In the genomic region with DNA sequence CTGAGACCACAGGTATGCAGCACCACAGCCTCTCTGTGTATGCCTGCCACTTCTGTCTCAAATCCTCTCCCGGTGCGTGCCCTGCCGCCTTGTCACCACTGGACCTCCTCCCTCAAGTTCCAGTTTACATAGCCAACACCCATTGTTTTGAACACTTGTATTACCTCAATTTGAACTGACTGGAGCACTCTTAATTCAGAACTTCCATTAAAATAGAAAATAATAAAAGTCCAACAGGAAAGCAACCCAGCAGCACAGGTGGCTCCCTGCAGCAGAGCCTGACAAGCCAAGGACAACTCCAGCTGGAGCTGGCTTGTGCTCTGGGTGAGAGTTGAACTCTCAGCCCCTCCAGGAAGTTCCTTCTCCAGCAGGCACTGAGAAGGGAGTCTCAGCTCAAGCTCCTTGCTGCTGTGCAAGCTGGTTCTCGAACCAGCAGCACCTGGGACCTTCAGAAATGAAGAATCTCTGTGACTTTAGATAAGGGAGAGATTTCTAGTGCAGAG, we compare ENCODE assay signal across 23 mouse cellular contexts.
DNase-seq lines count a peak whose midpoint lies in the region; ATAC-seq and TF ChIP-seq lines count a peak whose summit lies in the region.
"Had no signal": no experiment of that assay in that cellular context is flagged by ENCODE, and none has a peak within 500 bp of the region (broad histone marks: within the 10 kb centered on the region; RNA-seq: fewer than 3 reads in every experiment).

No protein-coding gene starts in this region.

- H3K27ac ChIP-seq in heart, embryonic 10.5 days, result no peak overlapping the region
- H3K27ac ChIP-seq in testis, adult 2 months (ENCODE audit: control insufficient read depth, insufficient read depth, low read depth, low read length), result peak overlapping the region; percentile 47; the same call in 1 of the 2 replicates
- no peak overlapping the region for H3K27ac ChIP-seq in stomach, postnatal 0 days (replicated peaks)
- H3K27ac ChIP-seq: forebrain, embryonic 10.5 days; forebrain, embryonic 13.5 days; hindbrain, embryonic 12.5 days; hindbrain, embryonic 15.5 days had no signal

- H3K27me3 ChIP-seq in heart, embryonic 10.5 days (ENCODE audit: insufficient read depth, poor library complexity, severe bottlenecking), result peaks cover 3% of the 10 kb centered on the region
- no peaks in the 10 kb centered on the region for H3K27me3 ChIP-seq in testis, adult 2 months (ENCODE audit: control insufficient read depth, insufficient read depth, low read length)
- no peaks in the 10 kb centered on the region for H3K27me3 ChIP-seq in stomach, postnatal 0 days (ENCODE audit: control insufficient read depth, insufficient read depth, low read length)
- H3K27me3 ChIP-seq: CH12.LX; forebrain, embryonic 13.5 days; hindbrain, embryonic 12.5 days; hindbrain, embryonic 15.5 days; Patski had no signal

- TF ChIP-seq POLR2A in testis, adult 2 months (IDR thresholded peaks at IDR 0.05; ENCODE audit: control insufficient read depth, low read depth, low read length), result no peak

- no peak for TF ChIP-seq EP300 in stomach, postnatal 0 days (optimal IDR thresholded peaks at IDR 0.05)

- H3K4me1 ChIP-seq in heart, embryonic 10.5 days, result peaks cover 24% of the 10 kb centered on the region
- H3K4me1 ChIP-seq in testis, adult 2 months (ENCODE audit: control insufficient read depth, insufficient read depth, low read length), result no peaks in the 10 kb centered on the region; the same call in 1 of the 2 replicates
- no peaks in the 10 kb centered on the region for H3K4me1 ChIP-seq in stomach, postnatal 0 days (replicated peaks; ENCODE audit: control insufficient read depth, insufficient read depth)
- H3K4me1 ChIP-seq: forebrain, embryonic 13.5 days; hindbrain, embryonic 12.5 days; hindbrain, embryonic 15.5 days had no signal

- no peak overlapping the region for H3K4me3 ChIP-seq in heart, embryonic 10.5 days
- no peak overlapping the region for H3K4me3 ChIP-seq in testis, adult 2 months (ENCODE audit: control insufficient read depth, low read depth, low read length)
- no peak overlapping the region for H3K4me3 ChIP-seq in stomach, postnatal 0 days (ENCODE audit: low read depth, low read length)
- H3K4me3 ChIP-seq: forebrain, embryonic 10.5 days; forebrain, embryonic 13.5 days; hindbrain, embryonic 12.5 days; hindbrain, embryonic 15.5 days had no signal

- H3K4me2 ChIP-seq in stomach, postnatal 0 days (replicated peaks; ENCODE audit: low read depth), result no peak overlapping the region
- H3K4me2 ChIP-seq: forebrain, embryonic 13.5 days; hindbrain, embryonic 12.5 days; hindbrain, embryonic 15.5 days had no signal

- DNase-seq in heart, adult 11 months, result peak; percentile 95
- no peak for DNase-seq in heart, adult 8-10 months (ENCODE audit: low spot score)
- peak; percentile 36 to 41 for DNase-seq in heart, adult 9 months (ENCODE audit: low spot score in 2 of 2)
- no peak for DNase-seq in heart, embryonic 10.5 days (ENCODE audit: low spot score)
- DNase-seq in testis, postnatal 14 days (ENCODE audit: low spot score), result no peak
- DNase-seq in stomach, postnatal 0 days (ENCODE audit: low spot score), result peak; percentile 16
- DNase-seq: adrenal gland, postnatal 10 days; adrenal gland, postnatal 36 days; B cell, adult 2 months; cerebellum, adult 18-20 months; cerebellum, adult 9-10 months; cerebellum, postnatal 14 days; gastrocnemius, postnatal 14 days had no signal

- no peaks in the 10 kb centered on the region for H3K36me3 ChIP-seq in heart, embryonic 10.5 days
- no peaks in the 10 kb centered on the region for H3K36me3 ChIP-seq in testis, adult 2 months (ENCODE audit: control insufficient read depth, insufficient read depth, low read length)
- H3K36me3 ChIP-seq in stomach, postnatal 0 days (ENCODE audit: control insufficient read depth, insufficient read depth, low read length), result no peaks in the 10 kb centered on the region
- H3K36me3 ChIP-seq: forebrain, embryonic 10.5 days; G1E; hindbrain, embryonic 12.5 days; hindbrain, embryonic 15.5 days had no signal

- no peak for TF ChIP-seq CTCF in testis, adult 2 months (IDR thresholded peaks at IDR 0.05; ENCODE audit: control insufficient read depth, insufficient read depth, insufficient replicate concordance, low read depth, low read length)
- no peak for TF ChIP-seq CTCF in stomach, postnatal 0 days (IDR thresholded peaks at IDR 0.05; ENCODE audit: low read depth)

- WGBS in heart, embryonic 10.5 days, result 75% methylated on average over 4 of the region's 4 CpGs
- WGBS in stomach, postnatal 0 days, result 56% methylated on average over 4 of the region's 4 CpGs

- no peak overlapping the region for H3K9ac ChIP-seq in stomach, postnatal 0 days (ENCODE audit: low read length)
- H3K9ac ChIP-seq: forebrain, embryonic 13.5 days; hindbrain, embryonic 12.5 days; hindbrain, embryonic 15.5 days had no signal

- ATAC-seq in stomach, postnatal 0 days (ENCODE audit: low FRiP score, low TSS enrichment), result no peak
- ATAC-seq: forebrain, embryonic 13.5 days; forebrain, embryonic 16.5 days; intestine, postnatal 0 days; Patski had no signal

- H3K9me3 ChIP-seq in heart, embryonic 10.5 days, result no peaks in the 10 kb centered on the region
- H3K9me3 ChIP-seq in stomach, postnatal 0 days (ENCODE audit: control insufficient read depth, low read length), result no peaks in the 10 kb centered on the region
- H3K9me3 ChIP-seq: forebrain, embryonic 10.5 days; forebrain, embryonic 13.5 days; G1E; hindbrain, embryonic 12.5 days; hindbrain, embryonic 15.5 days had no signal

Comparison
In these comparisons a context has a peak if more than half of its experiments do, and no peak if none do; other contexts are left out.
1. DNase-seq: peak in heart, adult 11 months (single experiment), heart, adult 9 months (2 of 2) and stomach, postnatal 0 days (single experiment); none in heart, adult 8-10 months (single experiment), heart, embryonic 10.5 days (single experiment) and testis, postnatal 14 days (single experiment).